Mouse (Mus musculus): ENCODE data around the gene Podn.
"Not testable (repeated sequence)": the region's sequence is repeated elsewhere in the genome, so short reads cannot be mapped to it uniquely, and the experiment has no call there.

The Podn gene

GRCm38 (mm10) chr4:108096345-108096744, at the start of gene Podn:
TSS of gene Podn (minus strand) at chr4:108096445.
- no peak for DNase-seq

DNA sequence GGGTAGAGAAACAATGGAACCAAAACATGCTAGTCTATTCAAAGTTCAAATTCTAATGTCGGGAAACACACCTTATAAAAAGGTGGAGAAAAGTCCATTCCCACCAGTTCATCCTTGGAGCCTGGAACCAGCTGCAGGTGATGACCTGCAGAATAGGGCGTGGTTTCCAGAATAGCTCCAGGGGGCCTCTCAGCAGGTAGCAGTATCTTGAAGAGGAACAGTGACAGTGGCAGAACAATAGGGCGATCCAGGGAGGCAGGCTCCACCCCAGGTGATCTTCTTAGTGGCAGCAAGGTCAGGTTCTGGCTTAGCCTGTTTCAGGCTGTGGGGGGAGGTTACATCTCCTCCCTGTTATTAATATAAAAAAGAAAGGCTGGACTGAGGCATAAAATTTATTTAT, 49.3 kb upstream of the Podn start:
- DNase-seq, result not testable (repeated sequence)

DNA sequence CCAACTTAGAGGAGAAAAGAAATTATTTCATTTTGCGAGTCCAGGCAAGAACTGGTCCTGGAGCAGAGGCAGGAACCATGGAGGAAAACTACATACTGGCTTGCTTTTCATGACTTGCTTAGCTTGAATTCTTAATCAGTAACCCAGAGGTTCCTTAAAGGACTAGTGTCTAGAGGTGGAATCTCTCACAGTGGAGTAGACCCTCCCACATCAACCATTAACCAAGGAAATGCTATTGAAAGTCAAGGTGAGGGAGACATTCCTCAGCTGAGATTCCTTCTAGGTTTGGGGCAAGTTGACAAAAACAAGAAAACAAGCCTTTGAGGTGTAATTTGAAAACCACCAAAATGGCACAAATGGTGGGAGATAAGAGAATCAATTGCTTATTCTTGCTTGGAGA, 48.6 kb upstream of the Podn start, which contains the start of gene Scp2:
Gene Scp2, minus strand, starts transcription at position 119 of the 400 bp plus-strand sequence.
- DNase-seq, result no peak

DNA sequence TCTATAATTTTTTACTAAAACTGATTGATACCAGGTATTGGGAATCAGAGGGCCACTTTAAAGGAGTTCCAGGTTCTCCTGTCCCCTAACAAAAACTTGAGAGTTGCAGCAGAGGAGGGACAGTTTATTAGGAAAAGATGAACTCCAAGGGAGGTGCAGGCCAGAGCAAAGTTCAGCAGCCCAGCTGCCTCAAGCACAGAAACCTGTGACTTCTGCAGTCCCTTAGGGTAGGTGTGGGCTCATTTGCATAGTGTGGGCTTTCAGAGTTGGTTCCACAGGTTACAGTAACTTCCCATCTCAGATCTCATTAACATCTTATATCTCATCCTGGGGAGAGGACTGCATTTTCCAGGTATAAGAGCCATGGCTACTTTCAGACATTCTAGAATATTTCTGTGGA, 47.5 kb upstream of the Podn start:
- DNase-seq, result no peak

GRCm38 (mm10) chr4:108143178-108143577, 46.9 kb upstream of the Podn start:
- DNase-seq, result not testable (repeated sequence)

GRCm38 (mm10) chr4:108136938-108137337, 40.7 kb upstream of the Podn start:
- DNase-seq, result no peak

- DNase-seq, result no peak
Measured at GRCm38 (mm10) chr4:108130452-108130851, 34.2 kb upstream of the Podn start.

DNA sequence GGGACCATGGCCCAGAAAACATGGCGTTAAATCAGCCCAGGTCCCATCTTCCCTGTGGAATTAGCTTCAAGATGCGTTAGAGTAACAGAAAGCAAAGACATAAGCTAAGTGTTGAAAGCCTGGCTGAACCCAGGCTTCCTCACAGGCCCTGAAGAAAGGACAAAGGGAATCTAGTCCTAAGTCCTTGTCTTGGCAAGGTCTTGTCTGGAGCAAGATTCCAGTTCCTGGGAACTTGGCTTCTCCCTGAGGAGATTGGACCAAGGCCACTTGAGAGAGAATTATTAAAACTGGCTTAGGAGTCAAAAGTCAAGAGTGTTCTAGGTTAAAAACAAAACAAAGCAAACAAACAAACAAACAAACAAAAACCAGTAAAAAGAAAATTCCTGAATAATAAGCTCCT, 32.1 kb upstream of the Podn start:
- DNase-seq, result no peak

- DNase-seq, result no peak
Measured at GRCm38 (mm10) chr4:108127516-108127915, 31.3 kb upstream of the Podn start.

GRCm38 (mm10) chr4:108126260-108126659, 30.0 kb upstream of the Podn start:
- DNase-seq, result no peak

DNA sequence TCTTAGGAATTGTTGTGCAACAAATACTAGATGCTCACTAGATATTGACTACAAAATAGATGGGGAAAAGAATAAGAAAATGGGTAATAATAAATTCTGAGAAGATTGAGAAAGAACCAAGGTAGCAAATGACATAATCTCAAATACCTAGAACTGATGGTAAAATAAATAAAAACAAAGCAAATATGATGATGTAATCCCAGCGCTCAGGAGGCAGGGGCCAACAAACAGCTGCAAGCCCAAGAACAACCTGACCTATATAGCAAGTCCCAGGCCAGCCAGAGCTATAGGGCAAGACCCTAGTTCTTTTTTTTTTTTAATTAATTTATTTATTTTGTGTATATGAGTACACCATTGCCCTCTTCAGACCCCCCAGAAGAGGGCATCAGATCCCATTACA, 27.9 kb upstream of the Podn start:
- DNase-seq, result no peak

- DNase-seq, result peak; percentile 89 to 92
Measured at GRCm38 (mm10) chr4:108117924-108118876, 22.0 kb upstream of the Podn start.

- no peak for DNase-seq
Measured at GRCm38 (mm10) chr4:108117488-108117887, 21.2 kb upstream of the Podn start.

DNA sequence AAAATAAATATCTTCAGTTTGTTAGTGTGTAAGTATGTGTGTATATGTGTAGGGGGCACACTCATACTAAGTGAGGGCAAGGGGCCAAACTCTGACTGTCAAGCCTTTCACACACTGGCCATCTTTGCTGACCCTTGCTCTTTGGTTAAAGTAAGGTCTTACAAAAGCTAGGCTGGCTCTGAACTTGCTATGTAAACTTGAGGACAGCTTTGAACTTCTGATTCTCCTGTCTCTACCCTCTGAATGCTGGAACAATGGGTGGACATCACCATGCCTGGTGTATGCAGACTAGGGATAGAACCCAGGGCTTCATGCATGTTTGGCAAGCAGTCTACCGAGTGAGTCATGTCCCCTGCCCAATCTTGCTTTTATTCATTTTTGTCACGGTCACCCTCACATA, 20.2 kb upstream of the Podn start:
- no peak for DNase-seq

DNA sequence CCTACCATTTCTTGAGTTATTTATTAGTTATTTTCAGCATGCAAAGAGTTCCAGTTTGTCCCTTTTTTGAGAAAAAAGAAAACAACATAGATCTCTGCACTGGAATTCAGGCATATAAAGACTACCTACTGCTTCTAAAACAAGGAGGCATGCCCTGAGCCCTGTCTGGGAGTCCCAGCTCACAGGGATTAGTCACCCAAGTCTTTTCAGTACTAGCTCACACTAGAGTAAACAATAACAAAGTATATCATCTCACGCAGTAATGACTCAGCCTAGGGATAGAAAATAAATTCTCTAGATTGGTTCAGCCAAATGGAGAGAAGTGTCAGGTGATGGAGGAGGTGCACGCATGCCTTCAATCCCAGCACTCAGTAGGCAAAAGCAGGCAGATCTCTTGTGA, 14.5 kb upstream of the Podn start:
- DNase-seq, result no peak

GRCm38 (mm10) chr4:108109728-108110127, 13.5 kb upstream of the Podn start:
- no peak for DNase-seq

GRCm38 (mm10) chr4:108092741-108093397, 3.4 kb downstream of the Podn start:
- no peak for DNase-seq

- DNase-seq, result no peak
Measured at GRCm38 (mm10) chr4:108083993-108084392, 12.3 kb downstream of the Podn start.

DNA sequence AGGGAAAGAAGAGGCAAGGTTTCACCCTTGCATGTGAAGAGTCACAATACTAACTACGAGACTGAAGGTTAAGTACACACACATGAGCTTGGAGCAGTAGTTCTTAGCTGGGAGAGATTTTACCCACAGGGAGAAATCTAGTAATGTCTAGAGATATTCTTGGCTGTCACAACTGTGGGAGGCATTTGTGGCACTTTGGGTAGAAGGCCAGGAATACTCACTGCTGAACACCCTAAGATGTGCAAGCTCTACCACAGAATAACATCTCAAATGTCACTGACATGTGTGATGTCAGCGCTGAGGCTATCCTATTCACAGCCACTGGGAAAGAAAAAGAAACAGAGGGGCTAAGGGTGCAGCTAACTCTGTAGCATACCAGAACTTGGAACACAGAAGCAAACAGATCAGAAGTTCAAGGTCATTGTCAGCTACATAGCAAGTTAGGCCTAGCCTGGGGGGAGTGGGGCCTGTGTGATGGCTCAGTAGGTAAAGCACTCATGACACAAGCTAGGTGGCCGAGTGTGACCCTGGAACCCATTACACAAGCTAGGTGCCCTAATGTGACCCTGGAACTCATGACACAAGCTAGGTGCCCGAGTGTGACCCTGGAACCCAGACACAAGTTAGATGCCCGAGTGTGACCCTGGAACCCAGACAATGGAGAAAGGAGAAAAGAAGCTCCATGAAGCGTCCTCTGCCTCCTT, 13.1 kb downstream of the Podn start:
- DNase-seq, result no peak

GRCm38 (mm10) chr4:108082401-108082806, 13.8 kb downstream of the Podn start:
- DNase-seq, result no peak

DNA sequence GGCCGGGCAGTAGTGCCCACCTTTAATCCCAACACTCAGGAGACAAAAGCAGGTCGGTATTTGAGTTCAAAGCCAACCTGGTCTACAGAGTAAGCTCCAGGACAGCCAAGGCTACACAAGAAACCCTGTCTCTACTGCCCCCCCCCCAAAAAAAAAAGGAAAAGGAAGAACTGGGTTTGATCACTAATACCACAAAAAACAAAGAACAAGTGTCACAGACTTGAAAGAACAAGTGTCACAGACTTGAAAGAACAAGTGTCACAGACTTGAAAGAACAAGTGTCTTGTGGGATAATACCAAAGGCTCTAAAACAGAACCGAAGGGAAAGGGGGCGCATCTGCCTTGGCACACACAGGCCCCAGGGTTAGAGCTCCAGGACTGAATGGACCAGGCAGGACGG, 15.4 kb downstream of the Podn start:
- DNase-seq, result no peak

GRCm38 (mm10) chr4:108079762-108080161, 16.5 kb downstream of the Podn start:
- no peak for DNase-seq

- DNase-seq, result not testable (repeated sequence)
Measured at GRCm38 (mm10) chr4:108079191-108079590, 17.1 kb downstream of the Podn start.
